Mouse (Mus musculus): Measurements from ENCODE around the gene 2010111I01Rik.

GRCm38 (mm10) chr13:63031244-63031643, 66.6 kb downstream of the 2010111I01Rik start:
- TF ChIP-seq CTCF (IDR thresholded peaks at IDR 0.05; ENCODE audit: borderline replicate concordance, insufficient read depth, low read length), result no peak
- no peak for TF ChIP-seq POLR2A (IDR thresholded peaks at IDR 0.05; ENCODE audit: low read depth, low read length)

Measured in embryonic fibroblast, embryonic 13.5 days (primary cell).